Mouse (Mus musculus): ENCODE measurements at regions not wholly inside any gene's neighbourhood (a gene's known extent, or its start where the extent isn't known, plus 50 kb on each side); places are given as distances from the start of the nearest gene placed in this dataset.

- TF ChIP-seq POLR2A (IDR thresholded peaks at IDR 0.05; ENCODE audit: extremely low read depth, insufficient read depth, low read length) (no peak), CTCF (IDR thresholded peaks at IDR 0.05; ENCODE audit: low read depth, low read length) (no peak)
Measured at GRCm38 (mm10) chr2:116424131-116424530, 358.5 kb upstream of the Meis2 start.
